Mouse (Mus musculus) 3T3-L1 (cell line): Measurements from ENCODE around the gene Tnrc6a.

Experiments
- DNase-seq: peaks from one replicate; pipeline ENCODE4 v3.0.0-alpha.2; 2015; ENCODE audit warnings: low read depth, low spot score

Tnrc6a gene

DNA sequence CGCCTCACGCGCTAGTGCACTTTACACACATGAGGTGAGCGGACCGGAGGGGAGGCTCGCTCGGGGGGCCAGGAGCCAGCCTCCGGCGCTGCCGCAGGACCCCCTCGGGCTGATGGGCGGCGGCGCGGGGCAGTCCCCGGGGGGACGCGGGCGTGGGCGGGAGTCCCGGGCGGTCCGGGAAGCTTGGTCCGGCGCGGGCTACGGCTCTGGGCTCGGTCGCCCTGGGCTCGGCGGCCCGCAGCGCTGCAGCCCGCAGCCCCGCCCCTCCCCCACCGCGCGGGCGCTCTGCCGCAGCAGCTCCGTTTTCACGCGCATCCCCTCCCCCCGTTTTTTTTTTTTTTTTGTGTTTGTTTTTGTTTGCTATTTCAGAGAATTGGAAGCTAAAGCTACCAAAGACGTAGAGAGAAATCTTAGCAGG lies 623 bp downstream of the Tnrc6a start:
- DNase-seq = no peak

DNA sequence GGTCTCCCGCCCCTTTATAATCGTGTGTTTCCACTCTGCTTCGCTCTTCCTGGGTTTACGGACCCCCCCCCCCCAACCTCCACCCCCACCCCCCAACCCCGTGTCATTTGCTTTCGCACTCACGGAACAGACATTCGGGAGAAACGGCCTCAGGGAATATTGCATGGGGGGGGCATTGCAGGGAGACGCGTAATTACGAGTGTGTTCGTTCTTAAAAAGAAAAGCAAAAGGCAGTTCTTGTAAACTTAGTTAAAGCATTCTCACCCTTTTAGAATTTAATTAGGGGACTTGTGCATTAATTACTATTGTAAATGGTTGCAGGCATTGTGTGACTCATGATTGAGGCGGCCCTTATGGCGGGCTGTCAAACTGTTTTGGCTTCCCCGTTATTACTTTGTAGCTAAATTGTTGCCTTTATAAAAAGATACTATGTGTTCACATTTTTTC lies 1.1 kb downstream of the Tnrc6a start:
- DNase-seq = peak; percentile 42

DNA sequence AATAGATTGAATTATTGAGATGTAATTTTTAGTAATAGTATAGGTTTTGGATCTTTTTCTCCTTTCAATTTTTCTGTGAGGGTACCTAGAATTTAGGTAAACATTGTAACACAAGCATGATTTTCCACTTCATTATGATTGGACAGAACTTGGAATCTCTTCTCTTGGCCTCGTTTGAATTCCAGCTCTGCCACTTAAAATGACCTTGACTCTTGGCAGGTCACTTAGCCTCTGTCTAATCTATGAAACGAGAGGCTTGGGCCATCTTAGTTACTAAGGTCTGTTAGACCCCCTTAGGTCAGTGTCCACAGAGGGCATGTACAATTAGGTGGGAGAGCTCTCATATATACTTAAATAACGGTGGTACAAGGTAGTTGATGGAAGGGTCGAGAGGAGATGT lies 2.4 kb downstream of the Tnrc6a start:
- DNase-seq = no peak

DNA sequence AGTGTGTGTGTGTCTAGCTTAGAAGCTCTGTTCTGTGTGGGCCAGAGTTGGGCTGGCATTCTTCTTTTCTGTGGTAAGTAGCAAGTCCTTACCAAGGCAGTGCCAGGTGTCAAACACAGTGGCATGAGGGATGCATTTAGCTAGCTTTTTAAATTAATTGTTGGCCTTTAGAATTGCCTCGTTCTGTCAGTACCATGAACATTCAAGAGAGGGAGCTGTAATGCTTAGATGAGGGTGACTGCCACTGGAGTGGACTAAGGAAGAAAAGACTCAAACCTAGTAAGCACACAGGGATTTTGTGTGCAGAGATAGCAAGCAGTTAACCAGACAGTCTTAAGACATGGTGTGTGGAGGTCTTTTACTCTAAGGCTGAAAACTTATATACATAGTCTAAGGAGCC lies 3.6 kb downstream of the Tnrc6a start:
- no peak for DNase-seq

DNA sequence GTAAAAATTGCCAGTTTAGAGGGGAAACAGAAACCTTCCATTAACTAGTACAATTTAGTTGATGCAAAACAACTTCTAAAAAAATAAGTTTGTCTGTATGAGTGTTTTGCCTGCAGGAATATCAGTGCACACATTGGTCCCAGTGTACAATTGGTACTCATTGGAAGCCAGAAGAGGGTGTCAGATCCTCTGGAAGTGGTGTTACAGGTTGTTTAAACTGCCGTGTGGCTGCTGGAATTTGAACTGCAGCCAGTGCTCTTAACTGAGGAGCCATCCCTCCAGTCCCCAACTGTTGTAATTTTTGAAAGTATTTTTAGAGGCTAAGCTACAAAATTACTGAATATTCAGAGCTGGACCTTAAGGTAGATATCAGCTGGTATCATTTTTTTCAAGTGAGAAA lies 4.3 kb downstream of the Tnrc6a start:
- DNase-seq = no peak

DNA sequence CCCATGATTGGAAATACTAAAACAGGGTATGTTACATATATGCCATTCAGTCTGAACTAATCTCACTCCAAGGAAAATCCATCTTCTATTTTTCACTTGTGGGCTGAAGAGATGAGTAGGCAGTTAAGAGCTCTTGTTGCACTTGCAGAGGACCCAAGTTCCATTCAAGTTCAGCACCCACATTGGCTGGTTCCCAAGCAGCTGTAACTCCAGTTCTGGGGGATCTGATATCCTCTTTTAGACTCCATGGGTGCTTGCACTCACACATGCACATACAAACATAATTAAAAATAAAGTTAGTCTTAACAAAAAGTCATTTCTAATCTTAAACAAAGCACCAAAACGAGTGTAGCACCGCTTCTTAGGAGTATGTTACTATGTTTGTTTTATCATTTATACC lies 5.4 kb downstream of the Tnrc6a start:
- no peak for DNase-seq

DNA sequence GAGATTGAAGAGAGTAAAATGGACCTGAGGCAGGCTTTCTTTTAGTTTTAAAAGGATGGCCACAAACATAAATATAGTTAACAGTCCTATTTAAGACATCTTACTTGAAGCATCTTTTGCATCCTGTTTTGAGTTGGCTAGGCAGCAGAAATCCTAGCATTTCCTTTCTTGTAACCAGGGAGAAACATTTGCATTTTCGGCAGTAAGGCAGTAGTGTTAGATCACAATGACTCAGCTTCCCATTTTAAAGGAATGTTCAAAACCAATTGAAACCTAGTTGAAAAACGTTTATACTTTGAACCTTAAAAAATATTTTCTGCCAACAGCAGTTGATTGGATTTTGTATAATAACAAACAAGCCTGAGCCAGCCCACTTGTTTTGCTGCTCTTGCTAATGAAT lies 6.5 kb downstream of the Tnrc6a start:
- DNase-seq = peak; percentile 27

DNA sequence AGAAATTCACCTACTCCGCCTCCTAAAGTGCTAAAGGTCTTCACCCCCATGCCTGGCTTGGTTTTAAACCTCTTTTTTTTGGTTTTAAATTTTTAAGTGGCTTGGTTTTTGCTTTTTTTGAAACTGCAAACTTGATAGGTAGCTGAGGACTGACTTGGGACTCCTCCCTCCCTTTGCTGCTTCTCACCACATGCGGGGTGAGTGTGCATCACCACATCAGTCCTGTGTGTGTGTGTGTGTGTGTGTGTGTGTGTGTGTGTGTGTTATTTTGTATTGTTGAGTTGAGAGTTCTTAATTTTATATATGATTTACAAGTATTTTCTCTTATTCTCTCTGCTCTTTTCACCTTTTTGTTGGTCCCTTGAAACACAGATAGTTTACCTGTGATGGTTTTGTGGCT lies 8.7 kb downstream of the Tnrc6a start:
- no peak for DNase-seq

DNA sequence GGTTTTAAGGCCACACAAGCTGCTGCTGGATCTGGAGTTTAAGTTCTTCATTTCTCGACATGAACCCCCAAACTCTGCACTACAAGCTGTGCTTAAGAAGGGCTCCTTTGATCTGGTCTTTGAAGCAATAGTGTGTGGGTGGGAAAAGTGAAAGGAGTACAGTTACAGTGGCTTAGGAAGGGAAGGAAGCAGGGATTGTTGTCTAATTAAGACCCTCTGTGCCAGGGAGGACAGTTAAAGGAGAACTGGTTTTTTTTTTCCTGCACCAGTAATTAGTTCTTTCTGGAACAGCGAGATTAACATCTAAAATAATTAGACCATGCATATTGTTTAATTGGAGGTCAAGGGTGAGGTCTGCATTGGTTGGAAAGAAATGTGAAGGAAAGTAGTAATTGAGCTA lies 11.2 kb downstream of the Tnrc6a start:
- DNase-seq = no peak

DNA sequence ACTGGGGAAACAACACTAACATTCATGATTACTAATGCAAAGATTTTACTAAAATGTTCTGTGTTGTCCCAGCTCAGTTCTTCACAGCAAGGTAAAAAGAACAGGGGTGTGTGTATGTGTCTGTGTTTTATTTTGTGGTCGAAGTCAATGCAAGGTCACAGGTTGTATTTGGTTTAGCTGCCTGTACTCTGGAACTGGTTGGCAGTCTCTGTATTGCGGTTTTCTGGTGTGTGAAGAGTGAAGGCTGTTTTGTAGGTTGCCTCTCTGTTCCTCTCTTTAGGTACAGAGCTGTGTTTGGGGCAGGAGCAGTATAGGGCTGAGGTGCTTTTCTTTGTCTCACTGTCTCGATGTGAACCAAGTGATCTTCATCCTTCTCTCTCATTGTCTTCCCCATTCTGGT lies 12.0 kb downstream of the Tnrc6a start:
- DNase-seq = no peak

DNA sequence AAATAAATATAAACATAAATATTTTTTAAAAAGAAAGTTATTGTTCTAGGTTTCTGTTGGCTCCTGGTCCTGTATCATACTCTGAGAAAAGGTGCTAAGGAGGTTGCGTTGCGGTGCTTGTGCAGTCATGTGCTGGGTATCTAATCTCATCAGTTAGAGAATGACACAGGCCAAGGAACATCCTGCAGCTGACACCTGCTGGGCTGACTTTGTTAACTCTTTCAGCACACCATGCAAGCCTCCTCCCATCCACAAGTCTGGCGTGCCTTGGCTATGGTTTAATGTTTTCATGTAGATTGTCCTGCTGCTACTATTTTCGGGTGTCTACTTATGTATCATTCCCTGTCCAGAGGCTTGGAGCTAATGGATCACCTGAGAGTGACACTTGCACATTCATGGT lies 14.3 kb downstream of the Tnrc6a start:
- DNase-seq = no peak

DNA sequence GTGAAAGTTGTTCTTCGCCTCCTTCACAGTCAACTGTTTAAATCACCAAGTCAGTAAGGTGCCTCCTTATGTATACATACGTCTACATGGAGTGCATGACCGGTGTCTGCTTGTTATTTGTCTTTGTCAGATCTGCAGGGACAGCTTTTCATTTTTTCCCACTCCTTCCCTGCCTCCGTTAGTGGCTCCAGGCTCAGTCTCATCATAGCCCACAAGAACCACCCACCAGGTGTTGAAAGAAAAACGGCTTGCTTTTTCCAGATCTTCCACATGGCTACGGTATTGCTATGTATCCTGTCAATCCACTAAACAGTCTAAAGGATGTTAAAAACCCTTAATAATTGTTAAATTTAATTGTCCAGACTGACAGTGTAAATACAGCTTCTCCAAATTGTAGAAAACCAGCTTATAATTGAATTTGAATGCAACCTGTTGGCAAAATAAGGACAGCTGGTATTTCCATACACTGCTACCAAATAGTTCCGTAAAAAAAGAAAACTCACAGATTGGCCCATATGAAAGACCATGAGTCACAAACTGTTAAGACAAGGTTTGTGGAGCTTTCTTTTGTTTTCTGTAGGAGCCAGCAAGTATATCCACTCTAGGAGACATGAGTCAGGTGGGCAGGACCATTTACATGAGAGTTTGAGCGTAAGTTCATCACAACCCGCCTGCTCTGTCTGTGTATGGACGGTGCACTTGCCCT lies 22.6 kb downstream of the Tnrc6a start:
- no peak for DNase-seq

DNA sequence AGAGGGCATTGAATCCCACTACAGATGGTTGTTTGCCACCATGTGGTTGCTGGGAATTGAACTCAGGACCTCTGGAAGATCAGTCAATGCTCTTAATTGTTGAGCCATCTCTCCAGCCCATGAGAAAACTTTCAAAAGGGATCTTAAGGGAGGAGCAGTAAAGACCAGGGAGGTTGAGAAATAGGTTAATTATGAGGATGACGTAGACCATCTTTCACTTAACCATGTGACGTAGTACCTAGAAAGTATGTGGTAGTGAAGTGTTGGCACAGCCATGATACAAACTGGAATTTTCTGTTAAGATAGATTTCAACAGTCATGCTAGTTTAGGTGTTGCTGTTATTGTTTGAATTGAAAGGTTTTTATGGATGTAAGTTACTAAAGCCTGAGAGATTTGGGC lies 24.1 kb downstream of the Tnrc6a start:
- no peak for DNase-seq

DNA sequence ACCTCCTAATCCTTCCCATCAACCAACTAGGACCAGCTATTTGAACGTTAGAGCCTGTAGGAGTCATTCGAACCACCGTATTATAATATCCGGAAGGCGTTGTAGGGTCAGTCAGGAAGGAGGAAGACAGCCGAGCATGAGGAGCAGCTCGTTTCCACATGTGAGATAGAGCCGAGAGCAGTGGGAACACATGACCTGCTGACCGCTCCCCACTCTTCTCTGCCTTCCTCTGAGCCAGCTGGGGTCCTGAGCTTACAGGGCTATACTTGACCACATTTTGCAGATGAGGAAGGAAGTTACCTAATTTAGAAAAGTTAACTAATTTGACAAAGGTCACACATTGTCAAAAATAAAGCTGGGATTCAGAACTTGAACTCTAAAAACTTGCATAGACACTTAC lies 25.2 kb downstream of the Tnrc6a start:
- DNase-seq = no peak

DNA sequence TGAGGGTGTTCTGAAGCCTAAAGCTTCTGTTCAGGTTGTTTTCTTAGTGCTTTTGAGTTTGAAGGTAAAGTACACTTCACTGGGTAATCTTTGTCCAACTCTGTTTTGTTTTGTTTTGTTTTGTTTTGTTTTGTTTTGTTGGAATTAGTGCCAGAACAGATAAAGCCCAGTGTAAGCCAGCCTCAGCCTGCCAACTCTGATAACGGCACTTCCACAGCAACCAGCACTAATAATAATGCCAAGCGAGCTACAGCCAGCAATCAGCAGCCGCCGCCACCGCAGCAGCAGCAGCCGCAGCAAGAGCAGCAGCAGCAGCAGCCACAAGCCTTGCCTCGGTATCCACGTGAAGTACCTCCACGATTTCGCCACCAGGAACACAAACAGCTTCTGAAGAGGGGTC lies 38.7 kb downstream of the Tnrc6a start:
- no peak for DNase-seq

DNA sequence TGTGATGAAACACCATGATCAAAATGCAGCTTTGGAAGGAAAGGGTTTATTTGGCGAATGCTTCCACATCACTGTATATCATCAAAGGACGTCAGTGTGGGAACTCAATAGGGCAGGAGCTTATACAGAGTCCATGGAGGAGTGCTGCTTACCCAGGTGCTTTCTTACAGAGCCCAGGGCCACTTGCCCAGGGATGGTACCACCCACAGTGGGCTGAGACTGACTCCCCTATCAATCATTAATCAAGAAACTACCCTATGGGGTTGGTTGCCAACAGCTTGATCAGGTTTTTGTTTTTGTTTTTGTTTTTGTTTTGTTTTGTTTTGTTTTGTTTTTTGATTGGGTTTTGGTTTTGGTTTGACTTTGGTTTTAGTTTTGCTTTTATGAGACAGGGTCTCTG lies 43.8 kb downstream of the Tnrc6a start:
- DNase-seq = no peak

DNA sequence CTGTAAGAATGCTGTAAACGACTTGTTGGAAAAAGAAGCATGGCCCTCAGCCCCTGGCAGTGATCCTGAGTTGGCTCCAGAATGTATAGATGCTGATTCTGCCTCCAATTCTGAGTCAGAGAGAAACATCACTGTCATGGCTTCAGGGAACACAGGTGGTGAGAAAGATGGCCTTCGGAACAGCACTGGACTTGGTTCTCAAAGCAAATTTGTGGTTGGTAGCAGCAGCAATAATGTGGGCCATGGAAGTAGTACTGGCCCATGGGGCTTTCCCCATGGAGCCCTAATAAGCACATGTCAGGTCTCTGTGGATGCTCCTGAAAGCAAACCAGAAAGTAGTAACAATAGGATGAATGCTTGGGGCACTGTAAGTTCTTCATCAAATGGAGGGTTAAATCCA lies 45.9 kb downstream of the Tnrc6a start:
- no peak for DNase-seq

DNA sequence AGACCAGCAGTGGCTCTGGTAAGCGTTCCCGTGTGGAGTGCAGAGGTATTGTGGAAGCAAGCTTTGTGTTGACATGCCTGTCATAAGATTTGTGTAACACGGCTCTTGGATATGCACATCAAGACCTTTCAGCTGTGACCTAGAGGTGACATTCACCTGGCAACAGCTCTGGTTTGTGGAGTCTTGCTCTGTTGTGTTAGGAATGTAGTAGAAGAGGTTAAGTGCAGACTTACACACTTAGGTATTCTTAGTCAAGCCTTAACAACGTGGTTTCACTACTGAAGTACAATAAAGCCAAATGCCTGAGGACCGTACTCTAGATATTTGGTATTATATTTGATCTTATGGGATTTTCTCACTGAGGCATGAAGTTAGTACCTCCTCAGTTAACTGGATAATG lies 48.4 kb downstream of the Tnrc6a start:
- DNase-seq = no peak

DNA sequence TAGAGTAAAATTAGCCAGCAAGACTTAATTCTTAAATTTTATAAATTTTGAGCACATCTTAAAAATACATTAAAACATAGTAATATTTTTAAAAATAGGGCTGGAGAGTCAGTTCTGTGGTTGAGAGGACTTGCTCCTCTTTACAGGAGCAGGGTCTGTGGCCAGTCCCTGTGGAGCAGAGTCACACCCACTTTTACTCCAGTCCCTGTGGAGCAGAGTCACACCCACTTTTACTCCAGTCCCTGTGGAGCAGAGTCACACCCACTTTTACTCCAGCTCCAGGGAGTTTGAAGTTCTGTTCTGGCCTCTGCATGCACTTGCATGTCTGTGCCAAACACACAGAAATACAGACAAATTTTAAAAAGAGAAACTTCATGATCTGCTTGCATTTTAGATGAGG lies 53.5 kb downstream of the Tnrc6a start:
- DNase-seq = no peak

DNA sequence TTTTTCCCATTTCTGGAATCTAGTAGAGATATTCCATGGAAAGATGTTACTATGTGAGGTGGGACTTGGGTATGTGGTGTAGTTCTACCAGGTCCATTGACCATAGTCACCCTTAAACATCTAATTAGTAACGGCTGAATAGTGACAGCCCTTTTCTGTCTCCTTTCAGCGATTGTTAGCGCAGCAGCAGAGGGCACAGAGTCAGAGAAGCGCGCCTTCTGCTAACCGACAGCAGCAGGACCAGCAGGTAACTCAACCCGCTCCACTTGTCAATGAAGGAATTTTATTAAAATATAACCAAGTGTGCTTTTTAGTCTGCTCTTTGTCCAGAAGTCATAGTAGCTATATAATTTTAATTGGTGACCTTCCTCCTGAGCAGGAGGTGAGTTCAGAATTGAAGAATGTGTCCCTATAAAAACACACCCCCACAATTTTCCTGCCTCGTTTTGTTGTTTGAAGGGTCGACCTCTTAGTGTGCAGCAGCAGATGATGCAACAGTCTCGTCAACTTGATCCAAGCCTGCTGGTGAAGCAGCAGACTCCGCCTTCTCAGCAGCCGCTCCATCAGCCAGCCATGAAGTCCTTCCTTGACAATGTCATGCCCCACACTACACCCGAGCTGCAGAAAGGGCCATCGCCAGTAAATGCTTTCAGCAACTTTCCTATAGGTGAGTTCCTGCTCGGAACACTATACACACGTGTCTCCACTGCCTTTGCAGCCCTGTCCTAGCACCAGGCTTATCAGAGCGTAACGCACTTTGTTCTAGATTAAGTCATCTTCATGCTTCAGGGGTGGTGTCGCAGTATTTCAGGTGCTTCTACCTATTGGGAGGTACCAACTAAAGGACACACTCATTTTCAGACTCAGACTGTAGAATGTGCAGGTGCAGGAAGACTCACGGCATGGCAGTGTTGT lies 58.4 kb downstream of the Tnrc6a start:
- no peak for DNase-seq

DNA sequence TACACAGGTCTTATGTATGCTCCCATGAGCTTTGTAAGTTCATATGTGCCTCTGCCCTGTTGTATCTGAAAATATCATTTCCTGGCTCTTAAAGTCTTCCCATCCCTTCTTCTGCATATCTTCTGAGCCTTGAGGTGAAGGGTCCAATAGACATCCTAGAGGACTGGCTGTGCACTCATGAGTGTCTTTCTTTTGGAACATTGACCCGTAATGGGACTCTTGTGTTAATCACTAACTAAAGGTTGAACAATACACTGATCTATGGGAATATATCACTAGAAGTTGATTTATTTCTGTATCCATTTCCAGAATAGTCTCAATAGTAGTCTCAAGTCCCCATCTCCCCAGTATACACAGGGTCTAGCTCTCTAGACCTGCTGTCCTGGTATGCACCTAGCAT lies 61.2 kb downstream of the Tnrc6a start:
- no peak for DNase-seq

DNA sequence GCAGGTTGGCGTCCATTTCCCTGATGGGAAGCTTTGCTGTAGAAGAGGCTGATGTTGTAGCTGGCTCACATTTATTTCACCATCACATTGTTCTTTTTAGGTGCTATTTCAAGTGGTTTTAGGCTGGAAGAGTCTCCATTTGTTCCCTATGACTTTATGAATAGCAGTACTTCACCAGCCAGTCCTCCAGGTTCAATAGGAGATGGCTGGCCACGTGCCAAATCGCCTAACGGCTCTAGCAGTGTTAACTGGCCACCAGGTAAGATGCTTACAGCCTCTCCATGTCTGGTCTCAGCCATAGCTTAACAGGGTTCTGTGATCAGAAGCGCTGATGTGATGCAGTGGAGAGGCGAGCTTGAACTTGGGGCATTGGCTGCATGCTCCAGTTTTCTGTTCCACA lies 62.8 kb downstream of the Tnrc6a start:
- no peak for DNase-seq

DNA sequence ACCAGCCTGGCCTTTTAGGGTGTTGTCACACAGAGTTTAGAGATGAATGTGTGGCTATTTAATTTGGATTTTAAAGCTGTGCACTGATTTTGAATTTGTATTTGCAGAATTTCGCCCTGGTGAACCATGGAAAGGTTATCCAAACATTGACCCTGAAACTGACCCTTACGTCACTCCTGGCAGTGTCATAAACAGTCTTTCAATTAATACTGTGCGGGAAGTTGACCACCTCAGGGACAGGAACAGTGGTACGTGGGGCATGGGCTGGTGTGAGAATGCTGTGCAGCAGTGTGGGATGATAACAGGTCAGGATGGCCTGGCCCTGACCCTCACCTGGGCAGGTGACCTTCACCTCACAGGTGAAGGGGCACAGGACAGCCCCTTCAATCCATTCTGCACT lies 63.6 kb downstream of the Tnrc6a start:
- DNase-seq = no peak
